Mouse (Mus musculus) hematopoietic stem cell, adult 5-6 weeks (primary cell): Measurements from ENCODE around the gene AI464131. TPM values are rescaled to one million over a fixed set of nuclear protein-coding genes. Genes with fewer than 3 reads are reported as not detected.
A peak's percentile ranks its signal among the peaks of the same experiment; 100 is the strongest.
"Not testable (repeated sequence)": the region's sequence is repeated elsewhere in the genome, so short reads cannot be mapped to it uniquely, and the experiment has no call there.

Experiments
- ATAC-seq, 2 experiments: fragments of 125-278 bp in 1 of 2; replicated peaks in 1 of 2; 2 replicates each; pipeline ENCODE4 v1.8.0; 2016 to 2017; ENCODE audit warnings: inconsistent platforms in 2 of 2, mild to moderate bottlenecking in 2 of 2, moderate number of reproducible peaks in 2 of 2, low read depth in 1 of 2, moderate TSS enrichment in 1 of 2; ENCODE audit not compliant: low FRiP score in 2 of 2, poor library complexity in 2 of 2, severe bottlenecking in 2 of 2, insufficient read depth in 1 of 2, low TSS enrichment in 1 of 2
- total RNA-seq: library from RNA; stranded (forward); fragments of 172-1452, 232-1000 nt; gene quantifications from 2 replicates; pipeline ENCODE4 v1.2.3, GENCODE M21; 2017

Gene AI464131
- total RNA-seq, 1 experiment from 2014 or later = 0.20 TPM

DNA sequence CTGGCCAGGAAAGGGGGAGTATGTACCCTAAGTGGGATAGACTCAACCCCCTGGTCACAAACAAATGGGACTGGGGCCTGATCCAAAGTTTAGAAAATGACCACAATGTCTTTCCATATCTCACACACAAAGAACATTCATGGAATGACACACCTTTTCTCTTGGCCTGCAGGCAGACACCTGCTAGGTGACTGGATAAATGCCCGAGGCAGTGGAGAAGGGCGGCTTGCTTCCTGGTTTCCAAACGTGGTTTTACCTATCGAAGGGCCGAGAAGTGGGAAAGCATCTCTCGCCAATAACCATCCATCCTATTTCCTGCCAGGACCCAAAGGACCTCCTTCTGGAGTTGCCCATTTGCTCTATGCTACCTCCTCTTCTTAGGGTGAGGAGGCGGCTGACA is 9.9 kb downstream of the AI464131 start:
- no peak for ATAC-seq

DNA sequence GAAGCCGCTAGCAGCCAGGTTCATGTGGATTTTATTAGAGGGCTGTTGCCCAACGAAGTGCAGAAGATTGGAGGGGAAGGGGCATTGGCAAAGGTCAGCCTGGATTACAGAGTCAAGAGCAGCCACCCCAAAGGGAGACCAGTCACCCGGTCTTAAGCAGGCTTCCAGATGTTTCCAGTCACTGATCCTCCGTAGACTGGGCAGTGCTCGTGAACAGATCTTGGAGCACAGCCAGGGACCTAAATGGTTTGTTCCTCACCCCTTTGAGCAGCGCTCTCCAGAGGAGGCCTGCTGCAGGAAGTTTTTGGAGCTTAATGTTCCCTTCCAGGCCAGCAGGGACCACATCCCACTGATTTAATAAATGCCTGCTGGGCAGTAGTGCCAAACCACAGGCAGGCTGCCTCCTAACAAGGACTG is 21.3 kb downstream of the AI464131 start:
- ATAC-seq = no peak

DNA sequence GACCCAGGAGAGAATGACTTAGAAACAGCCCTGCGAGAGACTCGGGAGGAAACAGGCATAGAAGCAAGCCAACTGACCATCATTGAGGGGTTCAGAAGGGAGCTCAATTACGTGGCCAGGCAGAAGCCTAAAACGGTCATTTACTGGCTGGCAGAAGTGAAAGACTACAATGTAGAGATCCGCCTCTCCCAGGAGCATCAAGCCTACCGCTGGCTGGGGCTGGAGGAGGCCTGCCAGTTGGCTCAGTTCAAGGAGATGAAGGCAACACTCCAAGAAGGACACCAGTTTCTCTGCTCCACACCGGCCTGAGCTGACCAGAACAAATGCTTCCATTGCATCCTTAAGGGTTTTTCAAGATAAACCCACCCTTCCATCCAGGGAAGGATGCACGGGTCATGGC is 22.6 kb downstream of the AI464131 start:
- no peak for ATAC-seq

DNA sequence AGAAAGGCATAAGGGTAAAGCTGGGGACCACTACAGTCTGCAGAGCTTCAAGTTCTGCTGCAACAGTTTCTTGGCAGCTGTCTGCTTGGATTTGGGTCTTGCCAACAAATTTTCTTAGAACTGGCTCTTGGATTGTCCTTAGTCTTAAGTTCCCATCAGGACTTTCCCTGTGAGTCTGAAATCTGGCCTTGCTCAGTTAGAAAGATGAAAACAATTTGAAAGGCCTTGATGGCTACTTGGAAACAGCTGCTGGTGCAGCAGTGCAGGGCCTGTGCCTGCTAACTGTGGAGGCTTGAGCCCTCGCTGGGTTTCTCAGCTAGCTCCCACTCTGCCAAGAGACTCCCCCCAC is 23.4 kb downstream of the AI464131 start:
- ATAC-seq = no peak

DNA sequence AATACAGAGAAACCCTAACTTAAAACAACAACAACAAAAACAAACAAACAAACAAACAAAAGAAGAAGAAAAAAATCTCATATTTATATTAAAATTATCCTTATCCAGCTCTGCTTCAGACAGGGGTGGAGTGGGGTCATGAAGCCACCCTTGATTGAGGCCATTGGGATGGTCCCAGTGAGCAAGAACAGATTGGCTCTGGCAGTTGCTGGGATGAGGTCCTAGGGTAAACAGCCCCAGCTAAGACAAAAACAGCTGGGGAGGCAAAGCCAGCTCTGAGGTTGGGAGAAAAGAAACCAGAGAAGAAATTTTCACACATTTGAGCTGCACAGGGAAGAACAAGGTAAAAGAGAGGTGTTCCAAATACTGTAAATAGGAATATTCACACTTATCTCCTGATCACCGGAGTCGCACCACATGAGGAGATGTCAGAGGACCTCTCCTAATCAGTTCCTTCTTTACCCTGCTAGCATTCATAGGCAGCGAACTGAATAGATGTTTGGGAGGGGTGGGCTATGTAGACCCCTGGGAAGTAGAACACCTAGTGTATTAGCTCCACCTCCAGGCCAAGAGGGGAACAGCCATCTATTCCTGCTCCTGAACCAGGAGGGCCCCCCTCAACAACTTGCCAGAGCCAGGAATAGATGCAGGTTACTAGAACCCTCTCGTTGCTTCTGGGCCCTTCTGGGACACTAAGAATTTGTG is 24.0 kb downstream of the AI464131 start:
- no peak for ATAC-seq

DNA sequence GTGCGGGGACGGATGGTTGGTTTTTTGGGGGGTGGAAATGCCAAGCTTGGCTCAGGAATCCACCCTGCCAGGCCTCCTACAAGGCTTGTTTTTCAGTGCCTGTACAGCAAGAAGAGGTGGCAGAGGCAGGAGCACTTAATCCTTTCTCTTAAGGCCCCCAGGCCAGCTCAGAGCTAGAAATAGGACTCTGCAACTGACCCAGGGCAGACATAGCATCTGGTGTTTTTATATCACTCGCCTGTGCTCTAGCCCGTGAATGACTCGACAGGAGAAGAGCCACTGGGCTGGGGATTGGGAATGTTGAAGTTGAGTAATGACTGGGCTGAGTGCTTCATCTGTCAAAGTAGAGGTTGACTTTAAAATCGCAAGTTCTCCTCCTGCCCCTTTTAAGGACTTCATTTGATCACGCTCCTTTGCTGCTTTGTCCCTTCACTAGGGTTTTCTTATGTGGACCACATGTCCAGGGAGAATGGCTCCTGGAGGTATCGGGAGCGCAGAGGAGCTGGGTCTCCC is 25.2 kb downstream of the AI464131 start:
- no peak for ATAC-seq

DNA sequence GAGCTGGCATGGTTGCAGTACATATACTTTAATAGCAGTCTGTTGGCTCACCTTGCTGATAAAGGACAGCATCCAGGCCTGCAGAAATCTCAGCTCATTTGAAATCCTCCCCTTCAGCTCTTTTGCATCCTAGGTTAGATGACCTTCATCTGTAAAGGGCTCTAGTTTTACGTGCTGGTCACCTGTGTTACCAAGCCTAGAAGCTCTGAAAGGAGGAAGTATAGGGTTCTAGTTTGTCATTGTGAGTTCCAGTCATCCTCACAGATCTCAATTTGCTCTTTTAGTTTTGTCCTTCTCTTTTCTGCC is 31.5 kb downstream of the AI464131 start:
- no peak for ATAC-seq

DNA sequence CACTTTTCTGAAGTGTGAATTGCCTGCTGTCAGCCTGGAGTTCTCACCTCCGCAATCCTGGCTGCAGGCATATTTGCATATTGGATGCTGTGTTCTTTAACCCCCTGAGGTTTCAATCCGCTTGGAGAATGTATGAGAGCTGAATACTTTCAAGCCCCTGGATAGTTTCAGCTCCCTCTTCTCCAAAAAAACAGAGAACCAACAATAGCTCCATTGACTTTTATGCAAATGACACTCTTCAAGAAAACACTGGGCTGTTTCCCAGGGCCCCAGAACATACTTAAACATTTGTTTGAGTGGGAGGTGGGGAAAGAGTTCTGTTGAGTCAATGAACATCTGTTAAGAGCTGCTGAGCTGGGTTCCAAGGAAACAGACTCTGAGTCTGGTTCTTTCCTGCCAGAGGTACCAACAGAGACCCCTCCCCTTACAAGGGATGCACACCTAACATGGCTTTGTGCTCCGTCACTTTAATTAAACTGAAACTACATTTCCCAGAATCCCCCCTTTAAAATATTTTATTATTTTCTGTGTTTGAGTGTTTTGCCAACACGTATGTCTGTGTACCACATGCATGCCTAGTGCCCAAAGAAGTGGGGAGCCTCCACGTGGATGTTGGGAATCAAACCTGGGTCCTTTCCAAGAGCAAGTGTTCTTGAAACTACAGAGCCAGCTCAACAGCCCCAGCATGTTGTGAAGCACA is 32.0 kb downstream of the AI464131 start:
- ATAC-seq = no peak

DNA sequence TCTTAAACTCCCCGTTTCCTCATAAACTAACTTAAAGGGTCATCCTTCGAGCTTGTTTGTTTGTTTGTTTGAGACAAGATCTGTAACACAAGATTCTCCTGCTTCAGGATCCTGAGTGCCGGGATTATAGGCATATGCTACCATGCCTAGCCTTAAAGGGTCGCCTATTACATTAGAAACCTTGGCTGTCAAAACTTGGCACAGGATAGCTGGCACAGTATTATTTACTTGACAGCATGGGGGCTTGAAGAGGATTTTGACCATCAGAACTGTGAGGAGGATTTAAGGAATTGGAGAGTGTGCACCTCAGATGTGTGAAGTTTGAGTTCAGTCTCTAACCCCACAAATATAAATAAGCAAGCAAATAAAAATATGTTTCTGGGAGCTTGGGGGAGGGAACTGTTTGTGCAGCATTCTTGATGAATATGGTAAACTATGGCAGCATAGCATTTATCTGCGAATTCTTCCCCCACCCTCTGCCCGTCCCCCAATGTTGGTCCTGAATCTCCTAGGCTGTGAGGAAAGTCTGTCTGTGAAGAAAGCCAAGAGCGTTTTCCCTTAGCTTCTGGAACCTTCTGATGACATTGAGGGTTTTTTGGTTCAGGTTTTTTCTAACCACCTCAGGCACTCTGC is 32.7 kb downstream of the AI464131 start:
- ATAC-seq = no peak

DNA sequence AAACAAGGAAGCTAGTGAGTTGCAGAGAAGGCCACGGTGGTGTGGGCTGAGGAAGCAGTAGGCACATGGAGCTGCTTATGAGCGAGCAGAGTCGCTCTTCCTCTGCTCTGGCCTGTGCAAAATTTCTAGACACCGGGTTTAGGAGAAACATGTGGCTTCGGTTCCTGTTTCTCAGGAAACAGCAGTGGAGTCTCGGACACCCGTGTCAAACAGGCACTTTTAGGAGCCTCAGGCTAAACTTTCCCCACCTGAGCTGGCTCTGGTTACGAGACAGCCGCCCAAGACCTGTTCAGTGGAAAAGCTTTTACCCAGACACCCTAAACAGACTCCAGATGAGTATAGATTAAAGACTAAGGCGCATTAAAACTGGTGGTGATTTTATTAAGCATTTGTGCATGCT is 33.7 kb downstream of the AI464131 start:
- no peak for ATAC-seq

DNA sequence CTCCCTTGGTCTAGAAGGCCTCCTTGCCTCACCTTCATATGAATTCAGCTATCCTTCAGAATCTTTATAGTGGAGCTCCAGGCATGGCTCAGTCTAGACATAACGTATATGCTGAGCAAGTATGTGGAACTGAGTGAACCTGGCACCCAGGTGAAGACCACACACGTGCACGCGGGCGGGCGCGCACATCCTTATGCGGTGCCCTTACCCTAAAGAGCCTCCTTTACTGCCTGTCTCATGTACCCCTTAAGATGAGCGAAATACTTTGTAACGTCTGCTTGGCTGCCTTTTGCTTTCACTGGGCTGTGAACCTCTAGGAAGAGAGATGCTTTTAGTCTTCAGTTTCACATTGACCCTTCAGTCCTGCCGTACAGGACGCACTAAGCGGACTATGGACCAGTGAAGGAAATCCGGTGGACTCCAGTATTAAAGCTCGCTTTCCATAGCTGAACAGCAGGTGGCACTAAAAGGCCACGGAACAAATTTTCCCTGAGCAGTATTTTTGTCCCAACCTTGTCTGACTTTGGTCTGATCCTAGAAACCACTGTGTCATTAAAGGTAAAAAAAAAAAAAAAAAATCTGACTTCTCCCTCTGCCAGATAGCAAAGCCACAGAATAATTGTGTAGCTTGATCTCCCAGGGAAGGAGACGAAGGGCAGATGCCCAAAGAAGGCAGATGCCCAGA is 34.3 kb downstream of the AI464131 start:
- 0 out of 4 replicates have a peak, but pooled peaks of 1 of the 2 experiments have one; percentile 8 for ATAC-seq

DNA sequence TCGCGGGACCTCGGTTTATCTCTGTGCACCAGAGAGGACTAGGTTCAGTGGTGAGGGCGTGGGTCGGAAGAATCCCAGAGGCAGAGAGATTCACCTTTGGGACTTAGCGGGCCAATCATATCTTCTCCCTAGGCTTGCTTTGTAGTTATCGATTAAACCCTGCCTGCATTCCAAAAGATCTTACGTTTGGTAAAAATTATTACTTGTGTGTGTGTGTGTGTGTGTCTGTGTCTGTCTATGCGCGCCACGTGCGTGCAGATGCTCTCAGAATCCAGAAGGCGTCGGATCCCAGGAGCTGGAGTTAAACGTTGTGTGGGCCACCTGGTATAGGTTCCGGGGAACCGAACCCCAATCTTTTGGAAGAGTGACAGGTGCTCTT is 37.6 kb downstream of the AI464131 start:
- ATAC-seq = no peak

DNA sequence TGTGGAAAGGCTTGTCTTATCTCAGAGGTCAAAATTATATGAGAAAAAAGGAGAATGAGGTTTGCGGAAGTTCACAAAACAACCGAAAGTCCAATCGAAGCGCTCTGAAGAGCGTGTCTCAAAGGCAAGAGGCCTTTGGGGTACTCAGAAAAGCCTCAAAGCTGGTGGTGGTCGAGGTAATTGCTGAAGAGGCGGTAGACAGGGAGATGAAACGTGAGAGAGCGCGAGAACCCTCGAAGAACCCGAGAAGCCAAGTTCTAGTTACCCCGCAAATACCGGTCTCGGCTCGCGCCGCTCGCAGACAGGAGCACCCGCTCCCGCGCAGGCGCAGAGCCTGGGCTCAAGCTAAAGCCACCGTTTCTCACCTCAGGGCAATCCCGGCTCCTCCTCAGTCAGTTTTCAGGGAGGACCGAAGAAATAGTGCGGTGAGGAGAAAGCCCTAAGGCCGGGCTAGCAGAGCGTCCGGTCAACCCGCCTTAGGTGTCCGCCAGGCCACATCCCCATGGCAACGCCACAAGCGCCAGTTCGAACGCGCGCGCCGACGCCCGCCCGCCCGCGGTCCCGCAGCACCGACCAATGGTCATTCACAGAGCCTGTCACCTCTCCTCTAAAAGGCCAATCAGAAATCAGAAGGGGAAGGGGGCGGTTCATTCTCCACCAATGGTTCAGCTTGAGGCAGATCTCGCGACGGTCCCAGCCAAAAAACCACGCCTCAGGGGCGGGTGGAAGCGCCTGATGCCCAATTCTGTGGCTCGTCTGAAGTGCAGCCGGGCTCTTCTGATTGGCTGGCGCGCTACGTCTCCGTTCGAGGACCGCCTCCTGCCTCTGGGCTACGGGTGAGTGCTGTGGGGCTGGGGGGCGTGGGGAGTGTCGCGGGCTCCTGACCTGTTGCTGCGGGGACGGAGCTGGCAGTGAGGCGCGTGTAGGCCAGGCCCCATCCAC is 38.3 kb downstream of the AI464131 start, which contains the start of the genes Kif24 and Nudt2:
TSS of gene Kif24 (minus strand) at position 543 of the 942 bp plus-strand sequence.
TSS of gene Nudt2 (plus strand) at position 807 of the 942 bp plus-strand sequence.
- ATAC-seq = peak; percentile 97 to 98

DNA sequence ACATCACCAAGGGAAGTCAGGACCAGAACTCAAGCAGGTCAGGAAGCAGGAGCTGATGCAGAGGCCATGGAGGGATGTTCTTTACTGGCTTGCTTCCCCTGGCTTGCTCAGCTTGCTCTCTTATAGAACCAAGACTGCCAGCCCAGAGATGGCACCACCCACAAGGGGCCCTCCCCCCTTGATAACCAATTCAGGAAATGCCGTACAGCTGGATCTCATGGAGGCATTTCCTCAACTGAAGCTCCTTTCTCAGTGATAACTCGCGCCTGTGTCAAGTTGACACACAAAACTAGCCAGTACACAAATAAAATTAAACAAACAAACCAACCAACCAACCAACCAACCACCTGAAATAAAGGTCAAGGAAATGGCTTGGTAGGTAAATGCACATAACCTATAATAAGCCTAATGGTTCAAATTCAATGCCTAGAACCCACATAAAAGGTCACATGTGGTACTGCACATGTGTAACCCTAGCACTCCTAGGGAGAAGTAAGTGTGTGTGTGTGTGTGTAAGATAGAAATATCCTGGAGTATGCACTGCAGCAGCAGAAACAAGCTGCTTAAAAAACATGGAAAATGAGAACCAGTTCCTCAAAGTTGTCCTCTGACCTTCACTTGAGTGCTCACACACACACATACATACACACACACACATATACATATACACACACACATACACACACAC is 39.7 kb downstream of the AI464131 start:
- ATAC-seq = not testable (repeated sequence)

DNA sequence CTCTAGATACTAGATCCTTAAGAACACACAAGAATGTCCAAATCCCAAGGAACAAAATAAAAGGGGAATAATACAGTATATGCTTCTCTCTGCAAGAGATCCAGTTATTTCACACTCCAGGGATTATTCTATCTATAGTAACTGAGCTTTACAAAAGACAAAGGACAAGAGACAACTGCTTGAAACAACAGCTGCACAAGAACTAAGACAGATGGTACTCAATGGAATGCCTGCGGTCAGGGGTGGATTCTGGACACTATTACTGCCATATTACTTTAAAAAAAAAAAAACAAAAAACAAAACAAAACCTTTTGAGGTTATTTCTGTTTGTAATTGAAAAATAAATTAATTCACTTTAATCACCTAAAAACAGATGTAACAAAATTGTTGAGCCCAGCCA is 42.2 kb downstream of the AI464131 start:
- ATAC-seq = no peak

DNA sequence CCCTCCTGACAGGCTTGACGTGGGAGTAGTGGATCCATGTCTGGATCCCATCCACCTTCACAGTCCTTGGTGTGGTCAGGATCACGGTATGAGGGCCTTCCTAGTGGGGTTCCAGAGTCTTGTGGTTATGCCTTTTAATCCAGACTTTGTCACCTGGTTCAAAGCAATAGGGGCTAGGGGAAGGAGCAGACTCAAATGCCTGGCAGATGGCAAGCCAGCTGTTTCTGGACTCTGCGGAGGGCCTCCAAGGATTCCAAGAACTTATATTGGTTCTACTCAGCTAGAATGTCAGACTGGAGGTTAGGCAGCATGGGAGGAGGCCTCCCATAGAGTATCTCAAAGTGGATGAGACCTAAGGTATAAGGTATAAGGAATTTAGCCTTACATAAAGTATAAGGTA is 55.3 kb downstream of the AI464131 start:
- ATAC-seq = no peak
